Mouse (Mus musculus) neural tube, embryonic 12.5 days (tissue): Measurements from ENCODE around the gene Tbcd. TPM values are rescaled to one million over a fixed set of nuclear protein-coding genes. Genes with fewer than 3 reads are reported as not detected.

Experiments
- ATAC-seq: fragments of 200-750 bp; cut with Nextera tagmentation; 2 replicates; pipeline ENCODE4 v1.8.0; 2017; ENCODE audit warnings: low read depth, mild to moderate bottlenecking, moderate TSS enrichment, moderate library complexity; ENCODE audit not compliant: low FRiP score
- H3K27ac ChIP-seq: fragments of 300-500 bp; sonication (generic); 2 replicates; pipeline ENCODE4 v1.5.1; 2016
- H3K27me3 ChIP-seq: fragments of 300-500 bp; sonication (generic); replicated peaks from 2 replicates; pipeline ENCODE4 v1.6.1; 2016; ENCODE audit warnings: mild to moderate bottlenecking
- H3K36me3 ChIP-seq: fragments of 300-500 bp; sonication (generic); 2 replicates; pipeline ENCODE4 v1.6.1; 2016; ENCODE audit warnings: mild to moderate bottlenecking
- H3K4me1 ChIP-seq: fragments of 300-500 bp; sonication (generic); 2 replicates; pipeline ENCODE4 v1.6.1; 2016
- H3K4me2 ChIP-seq: fragments of 300-500 bp; sonication (generic); replicated peaks from 2 replicates; pipeline ENCODE4 v1.6.1; 2016; ENCODE audit warnings: mild to moderate bottlenecking
- H3K4me3 ChIP-seq: fragments of 300-500 bp; sonication (generic); 2 replicates; pipeline ENCODE4 v1.5.1; 2016
- H3K9ac ChIP-seq: fragments of 300-500 bp; sonication (generic); 2 replicates; pipeline ENCODE4 v1.6.1; 2016; ENCODE audit warnings: mild to moderate bottlenecking
- H3K9me3 ChIP-seq: fragments of 300-500 bp; sonication (generic); 2 replicates; pipeline ENCODE4 v1.6.1; 2016; ENCODE audit warnings: mild to moderate bottlenecking
- WGBS: fragments of 180-500 bp; shearing (Covaris S2); methylation state at CpG from one replicate; pipeline ENCODE4 v1.1.7; 2016; 5-methylcytosine and 5-hydroxymethylcytosine counted together
- polyA plus RNA-seq: library from polyadenylated mRNA; unstranded; fragments of >200 nt; fragmentation: Nextera tagmentation; extraction: Ambion mirVana; gene quantifications from 2 replicates; pipeline ENCODE4 v1.2.1, GENCODE M21; 2016

Tbcd gene
- polyA plus RNA-seq, 1 experiment from 2014 or later, result 65.3 TPM

GRCm38 (mm10) chr11:121519131-121519530 is 67.4 kb downstream of the Tbcd start, which contains the start of gene Zfp750:
Gene Zfp750 (minus strand): TSS chr11:121519333.
- no peak within 1 kb of the TSS for H3K9ac ChIP-seq
- H3K9me3 ChIP-seq, result no peaks in the 10 kb centered on the region
- no peaks in the 10 kb centered on the region for H3K27me3 ChIP-seq
- no peak for ATAC-seq
- H3K4me3 ChIP-seq, result no peak within 1 kb of the TSS
- no peaks in the 10 kb centered on the region for H3K36me3 ChIP-seq
- H3K4me1 ChIP-seq, result no peaks in the 10 kb centered on the region
- no peak within 1 kb of the TSS for H3K27ac ChIP-seq
- WGBS, result 48% methylated on average over 10 of the region's 10 CpGs
- no peak within 1 kb of the TSS for H3K4me2 ChIP-seq

DNA sequence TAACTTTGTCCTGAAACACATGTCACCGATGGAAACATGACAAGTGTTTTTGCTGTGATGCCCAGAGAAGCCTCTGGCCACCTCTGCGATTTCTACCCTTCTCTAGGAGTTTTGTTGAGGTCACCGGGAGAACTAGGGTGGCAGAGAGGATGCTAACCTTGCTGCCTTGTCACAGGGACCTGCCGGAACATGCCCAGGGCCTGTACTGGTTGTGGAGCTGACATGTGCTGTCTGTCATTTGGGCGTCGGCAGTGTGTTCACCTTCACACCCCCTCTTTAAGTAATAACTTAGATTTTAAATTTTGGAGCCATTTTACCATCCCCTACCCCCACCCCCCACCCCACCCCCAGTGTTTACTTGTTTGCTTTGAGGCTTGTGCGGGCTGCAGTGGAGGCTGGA is 68.0 kb downstream of the Tbcd start:
- Histone ChIP-seq H3K27ac (no peak overlapping the region), H3K9ac (no peak overlapping the region), H3K36me3 (no peaks in the 10 kb centered on the region), H3K4me3 (no peak overlapping the region), H3K9me3 (no peaks in the 10 kb centered on the region), H3K27me3 (no peaks in the 10 kb centered on the region), H3K4me1 (no peaks in the 10 kb centered on the region), H3K4me2 (no peak overlapping the region)
- WGBS, result 86% methylated on average over 7 of the region's 7 CpGs
- no peak for ATAC-seq

- ATAC-seq, result no peak
- H3K9me3 ChIP-seq, result no peaks in the 10 kb centered on the region
Measured at GRCm38 (mm10) chr11:121520761-121521160, 69.0 kb downstream of the Tbcd start.

GRCm38 (mm10) chr11:121522156-121522762 is 70.5 kb downstream of the Tbcd start:
- no peak for ATAC-seq
- no peak overlapping the region for H3K4me2 ChIP-seq
- no peaks in the 10 kb centered on the region for H3K9me3 ChIP-seq
- H3K9ac ChIP-seq, result no peak overlapping the region
- no peaks in the 10 kb centered on the region for H3K36me3 ChIP-seq
- WGBS, result 86% methylated on average over 4 of the region's 4 CpGs
- H3K4me3 ChIP-seq, result no peak overlapping the region
- no peaks in the 10 kb centered on the region for H3K4me1 ChIP-seq
- H3K27me3 ChIP-seq, result no peaks in the 10 kb centered on the region
- H3K27ac ChIP-seq, result no peak overlapping the region

More at GRCm38 (mm10) chr11:121520761-121521160, 69.0 kb downstream of the Tbcd start:
- WGBS, result 96% methylated on average over 2 of the region's 2 CpGs
- H3K4me3 ChIP-seq, result no peak overlapping the region
- no peak overlapping the region for H3K27ac ChIP-seq
- H3K27me3 ChIP-seq, result no peaks in the 10 kb centered on the region
- H3K4me2 ChIP-seq, result no peak overlapping the region
- no peaks in the 10 kb centered on the region for H3K4me1 ChIP-seq
- no peaks in the 10 kb centered on the region for H3K36me3 ChIP-seq
- H3K9ac ChIP-seq, result no peak overlapping the region

GRCm38 (mm10) chr11:121524191-121524590 is 72.4 kb downstream of the Tbcd start:
- 92% methylated on average over 7 of the region's 7 CpGs for WGBS
- Histone ChIP-seq H3K4me3 (no peak overlapping the region), H3K4me2 (no peak overlapping the region), H3K27me3 (no peaks in the 10 kb centered on the region), H3K4me1 (no peaks in the 10 kb centered on the region), H3K36me3 (no peaks in the 10 kb centered on the region), H3K27ac (no peak overlapping the region), H3K9ac (no peak overlapping the region), H3K9me3 (no peaks in the 10 kb centered on the region)
- no peak for ATAC-seq

DNA sequence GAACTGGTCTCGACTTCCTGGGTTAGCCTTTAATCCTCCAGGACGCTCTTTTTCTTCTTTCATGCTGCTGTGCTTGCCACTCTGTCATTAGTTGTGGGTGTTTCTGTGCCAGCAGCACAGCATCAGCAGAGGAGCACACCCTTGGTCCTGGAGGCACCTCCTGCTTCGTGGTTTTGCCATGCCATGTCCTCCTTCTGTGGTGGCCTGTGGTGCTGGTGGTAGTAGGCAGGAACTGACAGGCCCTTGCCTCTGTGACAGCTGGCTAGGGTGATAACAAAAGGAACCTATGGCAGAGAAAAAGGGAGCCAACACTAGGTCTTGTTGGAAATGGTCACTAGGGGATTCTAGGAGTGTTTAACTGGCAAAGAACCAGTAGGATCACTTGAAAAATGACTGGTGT is 78.0 kb downstream of the Tbcd start:
- Histone ChIP-seq H3K36me3 (no peaks in the 10 kb centered on the region), H3K4me2 (no peak overlapping the region), H3K9me3 (no peaks in the 10 kb centered on the region), H3K4me3 (no peak overlapping the region), H3K9ac (no peak overlapping the region), H3K27ac (no peak overlapping the region), H3K27me3 (no peaks in the 10 kb centered on the region), H3K4me1 (no peaks in the 10 kb centered on the region)
- no peak for ATAC-seq
- 88% methylated on average over 3 of the region's 3 CpGs for WGBS

DNA sequence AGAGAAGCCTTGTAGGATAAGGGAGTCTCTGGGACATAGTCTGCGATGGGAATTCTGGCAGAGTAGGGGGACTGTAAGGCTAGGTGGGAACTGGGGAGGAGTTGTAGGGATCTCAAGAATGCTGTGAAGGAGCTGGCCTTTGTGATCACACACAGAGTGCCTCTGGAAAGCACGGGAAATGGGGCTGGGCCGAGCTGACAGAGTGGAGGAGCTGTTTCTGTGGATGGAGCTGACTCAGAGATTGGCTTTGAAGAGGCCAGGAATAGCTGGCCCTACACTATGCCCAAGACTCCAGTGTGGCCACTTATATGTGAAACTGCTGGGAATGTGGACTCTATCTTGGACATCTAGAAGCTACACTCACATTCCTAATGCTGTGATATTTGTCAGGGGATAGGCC is 84.8 kb downstream of the Tbcd start:
- Histone ChIP-seq H3K9me3 (no peaks in the 10 kb centered on the region), H3K4me2 (no peak overlapping the region), H3K4me1 (no peaks in the 10 kb centered on the region), H3K27ac (no peak overlapping the region), H3K27me3 (no peaks in the 10 kb centered on the region), H3K36me3 (no peaks in the 10 kb centered on the region), H3K9ac (no peak overlapping the region), H3K4me3 (no peak overlapping the region)
- ATAC-seq, result no peak
- 56% methylated on average over 3 of the region's 3 CpGs for WGBS

DNA sequence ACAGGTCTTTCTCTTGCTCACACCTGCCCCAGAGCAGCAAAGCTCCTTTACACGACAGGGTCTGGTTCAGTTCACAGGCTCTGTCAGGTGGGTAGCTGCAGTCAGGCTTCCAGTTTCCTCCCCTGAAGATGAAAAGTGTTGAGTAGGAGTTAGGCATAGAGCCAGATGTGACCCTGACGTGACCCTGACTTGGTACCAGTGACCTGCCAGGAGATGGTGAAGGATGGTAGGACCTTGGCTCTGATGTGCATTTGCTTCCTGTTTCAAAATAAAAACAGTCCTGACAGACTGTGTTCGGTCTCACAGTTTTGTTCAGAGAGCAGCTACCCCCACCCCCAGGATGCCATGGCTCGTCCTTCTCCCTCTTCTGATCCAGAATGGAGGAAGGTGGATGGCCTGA is 90.7 kb downstream of the Tbcd start:
- Histone ChIP-seq H3K4me3 (no peak overlapping the region), H3K27ac (no peak overlapping the region), H3K9ac (no peak overlapping the region), H3K4me1 (no peaks in the 10 kb centered on the region), H3K9me3 (no peaks in the 10 kb centered on the region), H3K36me3 (peaks cover 18% of the 10 kb centered on the region), H3K27me3 (no peaks in the 10 kb centered on the region), H3K4me2 (no peak overlapping the region)
- ATAC-seq, result no peak
- 90% methylated on average over 4 of the region's 4 CpGs for whole genome bisulfite sequencing

- Histone ChIP-seq H3K27ac (no peak overlapping the region), H3K4me3 (no peak overlapping the region)
- no peak for ATAC-seq
Measured at GRCm38 (mm10) chr11:121543287-121543856, 91.6 kb downstream of the Tbcd start.

DNA sequence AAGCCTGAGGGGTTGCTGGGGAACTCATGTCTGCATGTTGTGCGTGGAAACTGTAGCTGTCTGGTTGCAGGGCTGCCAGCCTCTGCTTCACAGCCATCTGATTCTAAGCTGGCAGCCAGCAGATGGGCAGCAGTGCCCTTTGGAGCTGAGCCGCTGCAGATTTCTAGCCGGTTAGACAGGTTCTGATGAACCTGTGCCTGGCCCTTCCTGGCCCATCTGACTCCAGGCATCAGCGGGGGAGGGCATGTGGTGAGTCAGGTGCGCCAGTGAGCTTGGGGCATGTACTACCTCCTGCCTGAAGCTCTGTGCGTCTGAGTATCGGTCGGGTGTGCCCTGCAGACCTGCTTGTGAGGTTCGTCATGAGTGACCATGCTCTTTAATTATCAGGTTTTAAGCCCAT is 92.2 kb downstream of the Tbcd start:
- Histone ChIP-seq H3K4me1 (peaks cover 6% of the 10 kb centered on the region; the same call in 1 of the 2 replicates), H3K27me3 (no peaks in the 10 kb centered on the region), H3K9ac (no peak overlapping the region), H3K4me2 (no peak overlapping the region), H3K4me3 (no peak overlapping the region), H3K27ac (no peak overlapping the region), H3K36me3 (peaks cover 18% of the 10 kb centered on the region), H3K9me3 (no peaks in the 10 kb centered on the region)
- WGBS, result 92% methylated on average over 9 of the region's 9 CpGs
- ATAC-seq, result no peak

More at GRCm38 (mm10) chr11:121543287-121543856, 91.6 kb downstream of the Tbcd start:
- Histone ChIP-seq H3K27me3 (no peaks in the 10 kb centered on the region), H3K36me3 (peaks cover 18% of the 10 kb centered on the region), H3K4me1 (0 out of 2 replicates have a peak, but pooled peaks cover 3% of the 10 kb centered on the region), H3K4me2 (no peak overlapping the region), H3K9ac (no peak overlapping the region), H3K9me3 (no peaks in the 10 kb centered on the region)
- WGBS, result 90% methylated on average over 5 of the region's 5 CpGs

DNA sequence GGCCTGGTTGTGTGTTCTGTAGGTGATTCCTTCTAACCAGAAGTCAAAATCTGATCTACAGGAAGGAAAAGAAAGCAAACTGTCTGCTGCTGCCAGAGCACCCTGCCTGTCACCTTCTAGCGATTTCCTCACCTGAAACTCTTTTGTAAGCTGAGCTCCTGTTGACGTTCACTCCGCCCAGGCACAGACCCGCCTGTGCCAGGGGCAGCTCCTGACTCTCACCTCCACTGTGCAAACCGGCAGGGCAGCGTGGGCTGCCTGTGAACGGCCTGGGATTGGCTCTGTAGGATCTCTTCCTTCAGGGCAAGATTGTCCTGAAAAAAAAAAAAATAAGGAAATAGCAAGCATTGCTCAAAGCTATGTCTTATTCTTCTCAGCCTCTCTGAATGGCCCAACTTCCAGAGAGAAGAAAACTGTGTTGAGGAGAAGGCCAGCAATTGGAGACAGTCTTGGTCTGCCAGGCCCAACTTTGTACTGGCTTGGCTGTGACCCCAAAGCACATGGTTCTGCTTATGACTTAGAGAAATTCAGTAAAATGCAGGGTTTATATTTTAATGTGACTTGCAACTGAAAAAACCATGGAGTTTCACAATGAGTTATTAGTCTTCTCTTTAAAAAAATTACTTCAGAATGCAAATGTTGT is 93.1 kb downstream of the Tbcd start:
- Histone ChIP-seq H3K4me1 (peaks cover 15% of the 10 kb centered on the region), H3K4me3 (no peak overlapping the region), H3K27ac (no peak overlapping the region), H3K36me3 (peaks cover 18% of the 10 kb centered on the region), H3K4me2 (no peak overlapping the region), H3K9me3 (no peaks in the 10 kb centered on the region), H3K9ac (no peak overlapping the region), H3K27me3 (no peaks in the 10 kb centered on the region)
- 75% methylated on average over 7 of the region's 7 CpGs for WGBS
- ATAC-seq, result no peak

- Histone ChIP-seq H3K36me3 (peaks cover 18% of the 10 kb centered on the region), H3K9ac (no peak overlapping the region), H3K9me3 (no peaks in the 10 kb centered on the region), H3K27ac (no peak overlapping the region), H3K4me1 (peaks cover 22% of the 10 kb centered on the region), H3K4me2 (no peak overlapping the region), H3K27me3 (no peaks in the 10 kb centered on the region), H3K4me3 (no peak overlapping the region)
- no peak for ATAC-seq
- 87% methylated on average over 3 of the region's 3 CpGs for WGBS
Measured at GRCm38 (mm10) chr11:121545398-121546034, 93.8 kb downstream of the Tbcd start.
